Mouse (Mus musculus) gastrocnemius, adult 18-20 months (tissue): ENCODE measurements around the gene Rtn4ip1. TPM values are rescaled to one million over a fixed set of nuclear protein-coding genes. Genes with fewer than 3 reads are reported as not detected.
A peak's percentile ranks its signal among the peaks of the same experiment; 100 is the strongest.

Experiments used
- DNase-seq: peaks from one replicate; pipeline ENCODE4 v3.0.0; 2021; ENCODE audit warnings: low spot score
- total RNA-seq, 2 experiments: library from RNA; stranded (reverse); gene quantifications; 2 replicates each; pipeline ENCODE4 v1.2.3; 2021

Rtn4ip1 gene
- total RNA-seq, 2 experiments from 2014 or later: 24.9 to 28.0 TPM

GRCm38 (mm10) chr10:44002004-44002940 lies 100.7 kb downstream of the Rtn4ip1 start:
- DNase-seq: no peak

- DNase-seq: no peak
Measured at GRCm38 (mm10) chr10:44002995-44003524, 101.5 kb downstream of the Rtn4ip1 start.

- peak; percentile 37 for DNase-seq
Measured at GRCm38 (mm10) chr10:44003551-44004151, 102.0 kb downstream of the Rtn4ip1 start.

- DNase-seq: no peak
Measured at GRCm38 (mm10) chr10:44004221-44004751, 102.7 kb downstream of the Rtn4ip1 start.

- DNase-seq: no peak
Measured at GRCm38 (mm10) chr10:44005677-44006641, 104.4 kb downstream of the Rtn4ip1 start.

Other genes with a start within 250 kb of the Rtn4ip1 start
- gene Qrsl1, start 62 bp upstream of the Rtn4ip1 start, total RNA-seq: 10 to 100 TPM; 13.9 to 17.4 TPM
- gene Crybg1, start 247.0 kb downstream of the Rtn4ip1 start, total RNA-seq: 1 to 10 TPM; 1.1 to 1.6 TPM